Mouse (Mus musculus) MEL (cell line): ENCODE measurements at regions not wholly inside any gene's neighbourhood (a gene's known extent, or its start where the extent isn't known, plus 50 kb on each side); places are given as distances from the start of the nearest gene placed in this dataset.

Experiments
- DNase-seq: peaks from one replicate; pipeline ENCODE4 v3.0.0; 2011; ENCODE audit warnings: low read depth, low spot score
- H3K27ac ChIP-seq: 2 replicates; pipeline ENCODE4 v1.5.1; 2012; ENCODE audit warnings: low read depth, mild to moderate bottlenecking, control low read depth, low read length, moderate library complexity; ENCODE audit not compliant: control insufficient read depth
- H3K27me3 ChIP-seq, 2 experiments: fragments of 150-350 bp in 1 of 2; sonication (generic) in 1 of 2; 2 replicates each; pipeline ENCODE4 v1.6.1; 2012; ENCODE audit warnings: low read length in 2 of 2, mild to moderate bottlenecking in 2 of 2, improper control_type of control experiment in 1 of 2, moderate library complexity in 1 of 2; ENCODE audit not compliant: insufficient read depth in 2 of 2, control insufficient read depth in 1 of 2
- H3K36me3 ChIP-seq, 2 experiments: 2 replicates each; pipeline ENCODE4 v1.6.1; 2012 to 2014; ENCODE audit warnings: low read length in 2 of 2, improper control_type of control experiment in 1 of 2, inconsistent platforms in 1 of 2, mild to moderate bottlenecking in 1 of 2; ENCODE audit not compliant: insufficient read depth in 2 of 2, control insufficient read depth in 1 of 2
- H3K4me1 ChIP-seq, 2 experiments: fragments of 150-350 bp in 1 of 2; sonication (generic) in 1 of 2; 2 replicates each; pipeline ENCODE4 v1.6.1; 2012; ENCODE audit warnings: low read length in 2 of 2, improper control_type of control experiment in 1 of 2, mild to moderate bottlenecking in 1 of 2; ENCODE audit not compliant: insufficient read depth in 2 of 2, control insufficient read depth in 1 of 2
- H3K4me3 ChIP-seq, 2 experiments: fragments of 150-350 bp in 1 of 2; sonication (generic) in 1 of 2; 2 replicates each; pipeline ENCODE4 v1.5.1; 2012; ENCODE audit warnings: low read depth in 2 of 2, low read length in 2 of 2, mild to moderate bottlenecking in 2 of 2, moderate library complexity in 2 of 2, control low read depth in 1 of 2, improper control_type of control experiment in 1 of 2; ENCODE audit not compliant: control insufficient read depth in 1 of 2, insufficient read depth in 1 of 2
- H3K79me2 ChIP-seq: 2 replicates; pipeline ENCODE4 v1.6.1; 2012; ENCODE audit warnings: mild to moderate bottlenecking, low read length, moderate library complexity; ENCODE audit not compliant: control insufficient read depth, poor library complexity, insufficient read depth
- H3K9ac ChIP-seq: 2 replicates; pipeline ENCODE4 v1.6.1; 2012; ENCODE audit warnings: low read depth, mild to moderate bottlenecking, control low read depth, low read length, moderate library complexity; ENCODE audit not compliant: control insufficient read depth, poor library complexity, severe bottlenecking
- H3K9me3 ChIP-seq: fragments of 150-350 bp; sonication (generic); replicated peaks from 2 replicates; pipeline ENCODE4 v1.6.1; 2012; ENCODE audit warnings: mild to moderate bottlenecking, low read length, improper control_type of control experiment, moderate library complexity; ENCODE audit not compliant: insufficient read depth
- BHLHE40 ChIP-seq: IDR thresholded peaks from 2 replicates; pipeline ENCODE4 v1.6.1; 2012; ENCODE audit warnings: low read depth, mild to moderate bottlenecking, inconsistent platforms, low read length, improper control_type of control experiment, borderline replicate concordance
- CHD1 ChIP-seq: IDR thresholded peaks from 2 replicates; pipeline ENCODE4 v1.6.1; 2012; ENCODE audit warnings: low read depth, mild to moderate bottlenecking, inconsistent platforms, low read length, improper control_type of control experiment
- CTCF ChIP-seq, 3 experiments: IDR thresholded peaks in 2 of 3; conservative IDR thresholded peaks in 1 of 3; 2 replicates each; pipeline ENCODE4 v1.5.1; 2011 to 2012; ENCODE audit warnings: low read length in 3 of 3, low read depth in 2 of 3, mild to moderate bottlenecking in 2 of 3, improper control_type of control experiment in 1 of 3, inconsistent platforms in 1 of 3, mixed read lengths in 1 of 3, moderate library complexity in 1 of 3; ENCODE audit not compliant: control insufficient read depth in 1 of 3, insufficient read depth in 1 of 3, poor library complexity in 1 of 3, severe bottlenecking in 1 of 3
- ELF1 ChIP-seq: IDR thresholded peaks from 2 replicates; pipeline ENCODE4 v1.6.1; 2014; ENCODE audit warnings: low read depth, mild to moderate bottlenecking, inconsistent platforms, low read length, improper control_type of control experiment, moderate library complexity
- EP300 ChIP-seq, 2 experiments: IDR thresholded peaks; 2 replicates each; pipeline ENCODE4 v1.6.1; 2011; ENCODE audit warnings: improper control_type of control experiment in 2 of 2, low read length in 2 of 2, low read depth in 1 of 2, mild to moderate bottlenecking in 1 of 2
- ETS1 ChIP-seq: IDR thresholded peaks from 2 replicates; pipeline ENCODE4 v1.6.1; 2012; ENCODE audit warnings: low read depth, mild to moderate bottlenecking, inconsistent platforms, low read length, improper control_type of control experiment, moderate library complexity
- GATA1 ChIP-seq: IDR thresholded peaks from 2 replicates; pipeline ENCODE4 v1.6.1; 2011; ENCODE audit warnings: low read depth, low read length, improper control_type of control experiment
- HCFC1 ChIP-seq: IDR thresholded peaks from 2 replicates; pipeline ENCODE4 v1.6.1; 2012; ENCODE audit warnings: low read depth, mild to moderate bottlenecking, inconsistent platforms, low read length, improper control_type of control experiment, moderate library complexity
- JUND ChIP-seq: IDR thresholded peaks from 2 replicates; pipeline ENCODE4 v1.6.1; 2011; ENCODE audit warnings: low read depth, mild to moderate bottlenecking, improper control_type of control experiment, low read length
- MAFK ChIP-seq: IDR thresholded peaks from 2 replicates; pipeline ENCODE4 v1.6.1; 2011; ENCODE audit warnings: low read depth, mild to moderate bottlenecking, low read length, improper control_type of control experiment, borderline replicate concordance
- MAX ChIP-seq: IDR thresholded peaks from 2 replicates; pipeline ENCODE4 v1.6.1; 2011; ENCODE audit warnings: low read length, improper control_type of control experiment
- MAZ ChIP-seq: IDR thresholded peaks from 2 replicates; pipeline ENCODE4 v1.6.1; 2012; ENCODE audit warnings: low read depth, mild to moderate bottlenecking, inconsistent platforms, low read length, improper control_type of control experiment
- MXI1 ChIP-seq: IDR thresholded peaks from 2 replicates; pipeline ENCODE4 v1.6.1; 2011; ENCODE audit warnings: mild to moderate bottlenecking, low read depth, low read length, improper control_type of control experiment
- NELFE ChIP-seq: IDR thresholded peaks from 2 replicates; pipeline ENCODE4 v1.6.1; 2011; ENCODE audit warnings: low read depth, low read length, improper control_type of control experiment
- POLR2A ChIP-seq, 2 experiments: IDR thresholded peaks; 2 replicates each; pipeline ENCODE4 v1.6.1; 2011 to 2012; ENCODE audit warnings: low read length in 2 of 2, mild to moderate bottlenecking in 2 of 2, control low read depth in 1 of 2, improper control_type of control experiment in 1 of 2, low read depth in 1 of 2, moderate library complexity in 1 of 2; ENCODE audit not compliant: control insufficient read depth in 1 of 2, insufficient read depth in 1 of 2, poor library complexity in 1 of 2
- POLR2AphosphoS2 ChIP-seq: IDR thresholded peaks from 2 replicates; pipeline ENCODE4 v1.6.1; 2011; ENCODE audit warnings: low read length, improper control_type of control experiment
- RAD21 ChIP-seq: IDR thresholded peaks from 2 replicates; pipeline ENCODE4 v1.6.1; 2011; ENCODE audit warnings: mild to moderate bottlenecking, low read depth, low read length, improper control_type of control experiment
- SIN3A ChIP-seq: IDR thresholded peaks from 2 replicates; pipeline ENCODE4 v1.6.1; 2012; ENCODE audit warnings: low read length, improper control_type of control experiment, inconsistent platforms
- TAL1 ChIP-seq: IDR thresholded peaks from 2 replicates; pipeline ENCODE4 v1.6.1; 2012; ENCODE audit warnings: mild to moderate bottlenecking, inconsistent platforms, low read length, moderate library complexity, mixed read lengths
- TBP ChIP-seq: IDR thresholded peaks from 2 replicates; pipeline ENCODE4 v1.8.0; 2011; ENCODE audit warnings: low read depth, low read length, improper control_type of control experiment
- TCF12 ChIP-seq: IDR thresholded peaks from 2 replicates; pipeline ENCODE4 v1.6.1; 2014; ENCODE audit warnings: low read depth, mild to moderate bottlenecking, inconsistent platforms, low read length, improper control_type of control experiment, moderate library complexity
- USF1 ChIP-seq: IDR thresholded peaks from 2 replicates; pipeline ENCODE4 v1.6.1; 2014; ENCODE audit warnings: low read depth, mild to moderate bottlenecking, inconsistent platforms, low read length, improper control_type of control experiment, moderate library complexity
- ZKSCAN1 ChIP-seq: IDR thresholded peaks from 2 replicates; pipeline ENCODE4 v1.6.1; 2012; ENCODE audit warnings: low read depth, mild to moderate bottlenecking, inconsistent platforms, low read length, improper control_type of control experiment, moderate library complexity
- ZMIZ1 ChIP-seq: IDR thresholded peaks from 2 replicates; pipeline ENCODE4 v1.6.1; 2012; ENCODE audit warnings: low read depth, mild to moderate bottlenecking, inconsistent platforms, low read length, improper control_type of control experiment, moderate library complexity
- ZNF384 ChIP-seq: IDR thresholded peaks from 2 replicates; pipeline ENCODE4 v1.6.1; 2012; ENCODE audit warnings: low read depth, mild to moderate bottlenecking, inconsistent platforms, low read length, improper control_type of control experiment

DNA sequence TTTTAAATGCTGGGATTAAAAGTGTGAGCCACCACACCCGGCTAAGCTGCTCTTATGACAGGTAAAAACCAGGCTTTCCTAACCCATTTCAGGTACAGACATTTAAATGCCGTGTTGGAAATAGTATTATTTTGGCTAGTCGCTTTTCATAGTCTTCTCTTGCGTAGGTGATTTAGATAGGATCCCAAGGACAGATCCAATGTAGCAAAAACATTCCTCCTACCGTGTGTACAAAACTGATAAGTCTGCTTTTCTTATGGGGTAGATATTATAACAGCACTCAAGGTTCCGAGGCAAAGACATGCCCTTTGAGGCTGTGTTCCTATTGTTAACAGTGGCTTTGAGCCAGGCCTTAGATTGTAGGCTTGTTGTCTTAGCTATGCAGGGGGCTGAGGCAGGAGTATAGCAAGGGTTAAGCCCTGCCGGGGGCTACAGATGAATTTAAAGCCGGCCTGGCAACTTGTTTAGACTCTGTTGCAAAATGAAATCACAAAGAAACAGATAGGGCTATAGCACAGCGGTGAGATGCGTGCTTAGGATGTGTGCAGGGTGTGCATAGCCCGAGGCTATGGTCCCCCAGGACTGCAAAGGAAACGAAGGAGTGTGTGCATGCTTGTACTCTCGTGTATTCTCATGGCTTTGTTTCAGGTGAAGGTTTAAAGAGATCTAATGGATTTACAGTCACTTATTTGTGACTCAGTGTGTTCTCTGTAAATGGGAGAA is 57.7 kb upstream of the Commd8 start:
- peak; percentile 61 for DNase-seq
- H3K9me3 ChIP-seq = no peaks in the 10 kb centered on the region
- H3K27ac ChIP-seq = peak overlapping the region; percentile 66
- peak overlapping the region; percentile 37 to 63 for H3K4me3 ChIP-seq
- H3K9ac ChIP-seq = peak overlapping the region; percentile 52
- peaks cover 0 to 10% of the 10 kb centered on the region in 2 experiments; a peak in 2 of 4 replicates for H3K36me3 ChIP-seq
- H3K27me3 ChIP-seq = no peaks in the 10 kb centered on the region
- peaks cover 2 to 17% of the 10 kb centered on the region in 2 experiments; a peak in 3 of 4 replicates for H3K4me1 ChIP-seq
- no peaks in the 10 kb centered on the region; the same call in 1 of the 2 replicates for H3K79me2 ChIP-seq
- peak; percentile 37; the same call in 1 of the 2 replicates for TF ChIP-seq ETS1
- TF ChIP-seq TCF12 = peak; percentile 39; the same call in 1 of the 2 replicates
- no peak for TF ChIP-seq MAFK
- no peak for TF ChIP-seq USF1
- no peak for TF ChIP-seq TBP
- TF ChIP-seq JUND = no peak
- no peak for TF ChIP-seq BHLHE40
- TF ChIP-seq RAD21 = no peak
- TF ChIP-seq GATA1 = peak; percentile 40
- no peak for TF ChIP-seq MXI1
- no peak for TF ChIP-seq NELFE
- no peak for TF ChIP-seq HCFC1
- no peak for TF ChIP-seq CTCF (IDR thresholded peaks at IDR 0.05 in 2 of 3, conservative IDR thresholded peaks at IDR 0.05 in 1 of 3; ENCODE audit: control insufficient read depth in 1 of 3, insufficient read depth in 1 of 3, low read depth in 2 of 3, low read length in 3 of 3, poor library complexity in 1 of 3, severe bottlenecking in 1 of 3)
- TF ChIP-seq CHD1 = no peak
- no peak for TF ChIP-seq MAX
- TF ChIP-seq MAZ = no peak
- TF ChIP-seq ZMIZ1 = no peak
- TF ChIP-seq TAL1 = peak; percentile 65
- peak; percentile 42 to 58; a peak in 2 of 4 replicates for TF ChIP-seq EP300 (IDR thresholded peaks at IDR 0.05; ENCODE audit: low read depth in 1 of 2, low read length in 2 of 2)

DNA sequence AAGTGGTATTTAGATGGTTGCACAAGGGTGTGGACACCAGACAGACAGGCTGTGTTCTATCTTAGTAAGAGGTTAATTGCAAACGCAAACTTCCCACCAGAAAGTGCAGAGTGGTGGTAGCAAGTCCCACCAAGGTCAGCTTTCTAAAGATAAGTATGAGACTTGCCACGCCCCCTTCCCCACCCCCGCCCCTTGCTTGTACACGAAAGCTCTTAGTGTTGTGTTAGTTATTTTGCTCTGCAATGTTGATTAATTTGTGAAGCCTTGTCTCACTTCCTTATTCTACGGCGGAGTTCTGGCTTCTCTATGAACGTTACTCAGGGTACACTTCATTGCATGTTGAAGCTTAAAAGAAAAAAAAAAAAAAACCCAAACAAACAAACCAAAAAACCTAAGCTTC is 57.1 kb upstream of the Commd8 start:
- H3K27ac ChIP-seq = peak overlapping the region; percentile 66
- no peaks in the 10 kb centered on the region for H3K27me3 ChIP-seq
- no peaks in the 10 kb centered on the region for H3K9me3 ChIP-seq
- TF ChIP-seq ZKSCAN1 (no peak), POLR2AphosphoS2 (no peak), HCFC1 (no peak), ELF1 (peak; percentile 36; the same call in 1 of the 2 replicates), ZNF384 (peak; percentile 60; the same call in 1 of the 2 replicates), SIN3A (peak; percentile 24; the same call in 1 of the 2 replicates), POLR2A (IDR thresholded peaks at IDR 0.05; ENCODE audit: control insufficient read depth in 1 of 2, insufficient read depth in 1 of 2, low read depth in 1 of 2, low read length in 2 of 2, poor library complexity in 1 of 2) (no peak), CTCF (IDR thresholded peaks at IDR 0.05 in 2 of 3, conservative IDR thresholded peaks at IDR 0.05 in 1 of 3; ENCODE audit: control insufficient read depth in 1 of 3, insufficient read depth in 1 of 3, low read depth in 2 of 3, low read length in 3 of 3, poor library complexity in 1 of 3, severe bottlenecking in 1 of 3) (no peak)
- TF ChIP-seq, all 39 proteins: peak for 3
- DNase-seq = peak; percentile 74
- peak overlapping the region; percentile 52 for H3K9ac ChIP-seq
- H3K4me3 ChIP-seq = peak overlapping the region; percentile 37 to 63
- no peaks in the 10 kb centered on the region; the same call in 1 of the 2 replicates for H3K79me2 ChIP-seq
- H3K36me3 ChIP-seq = peaks cover 0 to 10% of the 10 kb centered on the region in 2 experiments; a peak in 2 of 4 replicates
- peaks cover 2 to 17% of the 10 kb centered on the region in 2 experiments; a peak in 3 of 4 replicates for H3K4me1 ChIP-seq
